Mouse (Mus musculus) C2C12 (cell line): ENCODE results near the gene Fis1.

ENCODE experiments used
- CEBPB ChIP-seq: IDR thresholded peaks from one replicate; pipeline ENCODE4 v1.6.1; 2011; ENCODE audit warnings: low read depth, mild to moderate bottlenecking, control low read depth, moderate library complexity
- CTCF ChIP-seq: IDR thresholded peaks from one replicate; pipeline ENCODE4 v1.5.1; 2011; ENCODE audit not compliant: control insufficient read depth, insufficient read depth, insufficient read length
- MAX ChIP-seq: IDR thresholded peaks from one replicate; pipeline ENCODE4 v1.6.1; 2011; ENCODE audit warnings: mild to moderate bottlenecking, control low read depth
- USF1 ChIP-seq: IDR thresholded peaks from one replicate; pipeline ENCODE4 v1.6.1; 2011; ENCODE audit warnings: low read depth, mild to moderate bottlenecking, control low read depth, moderate library complexity

GRCm38 (mm10) chr5:136952153-136952552 lies 922 bp upstream of the Fis1 start:
- TF ChIP-seq CTCF = no peak
- TF ChIP-seq MAX = no peak
- no peak for TF ChIP-seq USF1
- TF ChIP-seq CEBPB = no peak
